Mouse (Mus musculus): ENCODE data around the gene Dppa5a. TPM values are rescaled to one million over a fixed set of nuclear protein-coding genes. Genes with fewer than 3 reads are reported as not detected.

Gene Dppa5a
- total RNA-seq (2023) = not detected

DNA sequence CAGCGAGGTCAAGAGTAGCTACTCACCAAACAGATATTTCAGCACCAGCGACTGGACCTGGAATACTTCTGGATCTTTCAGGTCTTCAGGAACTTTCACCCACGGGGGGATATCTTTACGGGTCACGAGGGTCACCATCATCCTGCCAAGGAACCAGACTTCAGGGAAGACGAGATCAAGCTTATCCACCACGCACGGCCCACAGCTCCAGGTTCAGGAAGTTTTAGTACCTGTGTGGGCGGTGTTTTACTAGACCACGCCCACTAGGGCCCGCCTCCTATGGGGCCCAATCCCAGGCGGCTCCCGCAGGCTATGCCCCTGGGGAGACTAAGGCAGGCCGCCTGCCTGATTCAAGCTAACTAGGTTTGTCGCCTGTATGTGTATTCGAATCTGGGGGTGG is at the start of gene Dppa5a:
TSS of gene Dppa5a (minus strand) at position 219 of the 400 bp plus-strand sequence.

DNA sequence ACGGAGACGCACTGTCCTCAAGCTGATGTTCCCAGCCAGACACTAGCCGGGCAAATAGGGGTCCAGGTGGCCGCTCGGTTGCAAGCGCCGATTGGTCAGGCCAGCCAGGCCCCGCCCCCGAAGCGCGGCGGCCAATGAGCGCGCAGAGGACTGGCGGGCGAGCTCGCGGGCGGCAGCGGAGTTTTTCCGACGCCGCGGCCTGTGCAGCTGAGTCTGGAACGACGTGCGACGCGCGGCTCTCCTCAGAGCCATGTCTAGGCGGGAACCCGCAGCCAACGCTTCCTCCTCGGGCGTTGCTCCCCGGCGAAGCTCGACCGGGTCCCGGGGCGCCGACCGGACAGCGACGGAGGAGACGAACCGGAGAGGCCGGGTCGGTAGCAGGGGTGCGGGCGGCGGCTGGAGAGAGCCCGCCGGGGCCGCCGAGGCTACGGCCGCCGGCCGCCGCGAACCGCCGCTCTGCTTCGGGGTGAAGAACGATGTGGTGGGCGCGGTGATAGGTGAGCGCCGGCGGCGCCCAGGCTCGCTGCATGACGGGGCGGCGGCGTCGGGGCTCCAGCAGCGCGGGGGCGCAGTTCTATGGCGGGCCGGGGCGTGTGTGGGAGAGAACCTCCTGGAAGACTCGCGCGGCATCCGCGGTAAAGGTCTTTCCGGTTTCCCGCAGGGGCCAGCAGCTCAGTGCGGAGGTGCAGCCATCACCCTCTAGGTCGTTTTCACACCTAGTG is 27.8 kb upstream of the Dppa5a start, which contains the start of gene Ddx43:
TSS of gene Ddx43 (plus strand) at position 148 of the 722 bp plus-strand sequence.

DNA sequence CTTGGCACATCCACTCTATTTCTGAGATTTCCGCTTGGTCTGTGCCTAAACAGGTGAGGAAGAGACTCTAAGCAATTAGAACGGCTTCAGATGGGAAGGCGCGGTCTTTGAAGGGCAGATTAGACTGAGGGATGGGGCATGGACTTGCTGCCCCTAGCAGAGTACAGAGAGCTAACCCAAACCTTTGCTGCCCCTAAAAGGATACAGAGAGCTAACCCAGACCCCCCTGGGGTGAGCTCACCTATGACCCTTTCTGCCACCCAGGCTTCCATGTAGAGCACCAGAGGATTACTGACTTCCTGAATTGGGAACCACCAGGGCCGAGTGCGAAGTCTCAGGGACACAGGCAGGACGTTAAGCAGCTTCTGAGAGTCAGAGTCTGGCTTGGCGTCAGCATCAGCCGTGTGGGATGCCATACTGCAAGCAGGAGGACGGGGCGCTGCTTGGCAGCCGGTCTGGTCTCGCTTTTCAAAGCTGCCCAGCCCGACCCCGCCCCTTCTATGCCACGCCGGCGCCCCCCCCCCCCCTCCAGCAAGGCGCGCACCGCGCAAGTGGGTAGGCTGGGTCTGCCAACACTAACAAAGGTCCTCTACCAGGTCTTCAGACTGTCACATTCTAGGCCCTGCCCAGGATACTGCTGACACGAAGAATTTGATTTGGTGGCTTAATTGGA is 10.3 kb upstream of the Dppa5a start, which contains the start of gene Ooep:
TSS of gene Ooep (minus strand) at position 613 of the 673 bp plus-strand sequence.

DNA sequence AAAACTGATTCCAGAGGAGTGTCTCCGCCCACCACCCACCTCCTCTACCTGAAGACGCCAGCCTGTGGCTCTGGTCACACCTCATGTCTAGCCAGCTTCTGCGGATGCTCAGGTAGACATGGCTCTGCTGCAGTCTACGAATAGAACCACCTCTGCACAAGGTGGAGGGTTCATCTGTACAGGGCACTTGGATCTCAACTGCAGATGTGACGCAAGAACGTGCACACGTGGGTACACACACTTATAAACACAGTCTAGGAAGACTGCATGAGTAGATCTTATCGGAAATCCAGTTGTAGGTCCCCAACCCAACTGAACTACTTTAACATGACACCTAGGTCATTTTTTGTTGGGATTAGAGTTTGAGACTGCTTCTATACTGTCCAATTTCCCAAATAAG is 12.4 kb downstream of the Dppa5a start, which contains the start of gene Gsta2:
TSS of gene Gsta2 (minus strand) at position 178 of the 400 bp plus-strand sequence.

DNA sequence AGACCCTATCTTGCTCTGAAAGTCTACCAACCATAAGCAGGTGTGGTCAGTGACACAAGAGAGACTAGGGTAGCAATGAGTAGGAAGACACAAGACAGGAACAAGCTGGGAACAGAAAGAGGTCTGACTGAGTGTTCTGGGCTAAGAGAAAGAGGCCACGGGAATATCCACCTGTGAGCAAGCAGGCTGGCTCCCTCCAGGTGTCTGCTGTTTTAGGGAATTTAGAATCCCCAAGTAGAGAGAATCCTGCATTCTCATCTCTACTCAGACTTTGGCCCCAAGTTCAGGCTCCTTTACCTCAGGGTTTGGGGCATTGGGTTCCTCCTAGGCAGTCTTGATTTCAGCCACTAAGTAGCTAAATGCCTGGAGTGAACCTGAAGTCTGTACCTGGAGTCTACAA is 40.7 kb downstream of the Dppa5a start, which contains the start of gene Omt2b:
TSS of gene Omt2b (plus strand) at position 301 of the 400 bp plus-strand sequence.

Other genes starting within 250 kb of the Dppa5a start
- gene Gsta4, start 185.4 kb downstream of the Dppa5a start, total RNA-seq (2023) = 0.73 TPM
- not detected for gene Gsta1, start 137.5 kb downstream of the Dppa5a start, total RNA-seq (2023)
- gene Gm3776, start 111.0 kb downstream of the Dppa5a start, total RNA-seq (2023) = not detected
- not detected for gene Gm10639, start 78.3 kb downstream of the Dppa5a start, total RNA-seq (2023)
- not detected for gene Omt2a, start 53.4 kb downstream of the Dppa5a start, total RNA-seq (2023)
- gene Omt2b, start 40.6 kb downstream of the Dppa5a start, total RNA-seq (2023) = not detected
- gene Gsta2, start 12.4 kb downstream of the Dppa5a start, total RNA-seq (2023) = not detected
- not detected for gene Ooep, start 10.5 kb upstream of the Dppa5a start, total RNA-seq (2023)
- 1.4 TPM for gene Ddx43, start 27.6 kb upstream of the Dppa5a start, total RNA-seq (2023)
- 3.1 TPM for gene Cgas, start 75.1 kb upstream of the Dppa5a start, total RNA-seq (2023)
- gene Mto1, start 80.0 kb upstream of the Dppa5a start, total RNA-seq (2023) = 28.4 TPM
- not detected for gene Gm17324, start 80.6 kb upstream of the Dppa5a start, total RNA-seq (2023)
- gene Eef1a1, start 121.0 kb upstream of the Dppa5a start, total RNA-seq (2023) = 12,055 TPM
- gene Slc17a5, start 219.9 kb upstream of the Dppa5a start, total RNA-seq (2023) = 5.5 TPM
- gene Cd109, start 247.4 kb upstream of the Dppa5a start, total RNA-seq (2023) = not detected

Measured in CD8-positive naive resting alpha-beta T cell, adult 57 days (primary cell).